Mouse (Mus musculus) kidney, adult 2 months (tissue): ENCODE data around the gene Camkk2.

ENCODE experiments used
- CTCF ChIP-seq: fragments of 200-500 bp; conservative IDR thresholded peaks from 2 replicates; pipeline ENCODE4 v1.5.1; 2011; ENCODE audit warnings: low read depth, mild to moderate bottlenecking, control low read depth, low read length, moderate library complexity, mixed read lengths; ENCODE audit not compliant: insufficient read depth, insufficient read length
- POLR2A ChIP-seq: fragments of 200-500 bp; IDR thresholded peaks from one replicate; pipeline ENCODE4 v1.6.1; 2011; ENCODE audit warnings: low read depth, low read length, control low read depth

- no peak for TF ChIP-seq CTCF
- no peak for TF ChIP-seq POLR2A
Measured at GRCm38 (mm10) chr5:122735853-122736252, 43.4 kb downstream of the Camkk2 start.
